Mouse (Mus musculus): ENCODE results near the gene Ssbp2.

- TF ChIP-seq GATA1 (IDR thresholded peaks at IDR 0.05; ENCODE audit: borderline replicate concordance, low read length) (no peak), CTCF (IDR thresholded peaks at IDR 0.05; ENCODE audit: low read depth, low read length) (no peak), TAL1 (conservative IDR thresholded peaks at IDR 0.05; ENCODE audit: low read depth, low read length) (no peak), POLR2AphosphoS5 (IDR thresholded peaks at IDR 0.05; ENCODE audit: insufficient replicate concordance, low read depth, low read length) (no peak)
These were observed 41.7 kb downstream of the Ssbp2 start for GRCm38 (mm10) chr13:91501735-91502134.

Measured in G1E (cell line).